Mouse (Mus musculus): Measurements from ENCODE around the gene Sema4d. TPM values are rescaled to one million over a fixed set of nuclear protein-coding genes. Genes with fewer than 3 reads are reported as not detected.
A peak's percentile ranks its signal among the peaks of the same experiment; 100 is the strongest.

The Sema4d gene
- total and polyA plus RNA-seq, 3 experiments = 17.3 to 64.7 (median 62.1) TPM

DNA sequence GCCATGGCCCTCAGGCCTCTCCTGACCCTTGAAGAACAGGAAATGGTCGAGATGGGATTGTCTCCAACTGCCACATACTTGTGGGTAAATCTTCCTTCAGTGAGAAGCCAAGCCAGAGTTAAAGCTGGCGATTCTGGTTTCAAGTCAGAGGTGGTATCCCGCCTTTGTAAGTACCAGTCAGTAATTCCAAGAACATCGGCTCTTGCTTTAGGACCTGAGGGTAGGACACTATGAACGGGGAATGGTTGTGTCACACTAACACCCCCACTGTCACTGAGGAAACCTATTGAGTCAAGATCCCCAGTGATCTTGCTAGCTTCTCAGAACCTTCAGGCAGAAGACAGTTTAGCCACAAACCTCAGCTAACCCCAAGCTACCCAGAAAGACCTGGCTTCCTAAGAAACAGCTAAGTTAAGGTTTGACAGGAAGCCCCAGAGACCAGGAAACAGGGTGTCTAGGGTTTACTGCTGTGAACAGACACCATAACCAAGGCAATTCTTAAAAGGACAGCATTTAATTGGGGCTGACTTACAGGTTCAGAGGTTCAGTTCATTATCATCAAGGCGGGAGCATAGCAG lies 17.3 kb downstream of the Sema4d start:
- peaks cover 95% of the 10 kb centered on the region for H3K36me3 ChIP-seq (replicated peaks)
- H3K4me3 ChIP-seq (ENCODE audit: low read depth, low read length) = no peak overlapping the region
- H3K4me1 ChIP-seq (ENCODE audit: insufficient read depth, low read depth, low read length) = peaks cover 64% of the 10 kb centered on the region
- no peaks in the 10 kb centered on the region for H3K9me3 ChIP-seq (replicated peaks)
- ATAC-seq (ENCODE audit: extremely low read depth, insufficient number of reproducible peaks, low FRiP score, poor library complexity, severe bottlenecking) = no peak
- DNase-seq (ENCODE audit: low spot score) = no peak
- no peak for TF ChIP-seq CTCF (IDR thresholded peaks at IDR 0.05; ENCODE audit: low read depth, low read length)
- no peak for TF ChIP-seq GATA2 (IDR thresholded peaks at IDR 0.05; ENCODE audit: borderline replicate concordance, low read depth, low read length)
- TF ChIP-seq POLR2AphosphoS5 (IDR thresholded peaks at IDR 0.05; ENCODE audit: insufficient replicate concordance, low read depth, low read length) = no peak
- TF ChIP-seq TAL1 (conservative IDR thresholded peaks at IDR 0.05; ENCODE audit: low read depth, low read length) = no peak
- no peak for TF ChIP-seq GATA1 (IDR thresholded peaks at IDR 0.05; ENCODE audit: borderline replicate concordance, low read length)
- no peaks in the 10 kb centered on the region for H3K27me3 ChIP-seq (ENCODE audit: insufficient read depth, low read length)

DNA sequence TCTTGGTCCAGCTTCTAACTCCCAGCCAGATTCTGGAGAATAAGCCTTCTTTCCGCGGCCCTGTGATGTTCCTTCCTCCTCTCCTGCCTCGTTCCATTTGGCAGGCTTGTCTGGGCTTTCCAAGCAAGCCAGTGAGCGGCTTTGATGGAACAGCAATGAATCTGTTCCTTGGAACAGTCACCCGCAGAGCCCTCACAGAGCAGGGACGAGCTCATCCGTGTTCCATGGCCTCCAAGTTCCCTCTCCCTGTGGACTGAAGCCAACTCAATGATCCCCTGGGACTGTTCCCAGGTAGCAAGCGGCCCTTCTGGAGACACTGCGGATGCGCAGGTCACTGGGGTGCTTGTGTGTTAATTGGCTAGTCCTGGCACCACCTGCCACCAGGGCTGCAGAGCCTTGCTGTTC lies 21.7 kb downstream of the Sema4d start:
- Histone ChIP-seq H3K9me3 (replicated peaks) (no peaks in the 10 kb centered on the region), H3K27me3 (ENCODE audit: insufficient read depth, low read length) (no peaks in the 10 kb centered on the region), H3K4me3 (ENCODE audit: low read depth, low read length) (no peak overlapping the region), H3K4me1 (ENCODE audit: insufficient read depth, low read depth, low read length) (peaks cover 54% of the 10 kb centered on the region), H3K36me3 (replicated peaks) (peaks cover 94% of the 10 kb centered on the region)
- TF ChIP-seq GATA1 (IDR thresholded peaks at IDR 0.05; ENCODE audit: borderline replicate concordance, low read length) = no peak
- TF ChIP-seq CTCF (IDR thresholded peaks at IDR 0.05; ENCODE audit: low read depth, low read length) = no peak
- no peak for TF ChIP-seq TAL1 (conservative IDR thresholded peaks at IDR 0.05; ENCODE audit: low read depth, low read length)
- no peak for TF ChIP-seq GATA2 (IDR thresholded peaks at IDR 0.05; ENCODE audit: borderline replicate concordance, low read depth, low read length)
- TF ChIP-seq POLR2AphosphoS5 (IDR thresholded peaks at IDR 0.05; ENCODE audit: insufficient replicate concordance, low read depth, low read length) = no peak
- no peak for ATAC-seq (ENCODE audit: extremely low read depth, insufficient number of reproducible peaks, low FRiP score, poor library complexity, severe bottlenecking)
- no peak for DNase-seq (ENCODE audit: low spot score)

DNA sequence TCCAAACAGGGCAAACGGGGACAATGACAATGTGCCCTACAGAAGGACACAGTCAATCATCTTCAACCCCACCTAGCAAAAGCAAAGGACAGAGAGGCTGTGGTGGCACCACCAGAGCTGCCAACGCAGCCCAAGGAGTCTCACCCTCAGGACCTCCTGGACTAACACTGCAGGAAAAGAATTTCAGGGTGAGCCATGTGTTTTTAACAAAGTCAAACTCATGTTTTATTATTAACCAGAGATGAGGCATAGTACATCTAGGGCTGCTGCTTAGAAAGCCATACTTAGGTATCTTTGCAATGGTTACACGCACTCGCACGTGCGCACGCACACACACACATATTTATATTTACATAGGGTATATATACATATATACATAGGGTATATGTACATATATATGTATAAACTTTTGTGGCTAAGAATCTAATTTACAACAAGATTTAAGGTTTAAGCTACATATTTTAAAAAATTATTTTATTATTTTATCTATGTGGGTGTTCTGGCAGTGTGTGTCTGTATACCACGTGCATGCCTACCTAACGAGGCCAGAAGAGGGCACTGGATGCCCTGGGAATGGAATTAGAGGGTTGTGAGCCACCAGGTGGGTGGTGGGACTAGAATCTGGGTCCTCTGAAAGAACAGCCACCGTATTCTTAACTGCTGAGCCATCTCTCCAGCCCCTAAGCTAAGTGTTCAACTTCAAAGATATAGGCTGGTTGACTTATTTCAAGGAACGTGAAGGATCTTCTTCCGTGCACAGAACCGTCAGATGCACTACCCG lies 22.7 kb downstream of the Sema4d start:
- H3K4me3 ChIP-seq (ENCODE audit: low read depth, low read length) = no peak overlapping the region
- peaks cover 93% of the 10 kb centered on the region for H3K36me3 ChIP-seq (replicated peaks)
- DNase-seq (ENCODE audit: low spot score) = no peak
- no peaks in the 10 kb centered on the region for H3K27me3 ChIP-seq (ENCODE audit: insufficient read depth, low read length)
- peaks cover 50% of the 10 kb centered on the region for H3K4me1 ChIP-seq (ENCODE audit: insufficient read depth, low read depth, low read length)
- H3K9me3 ChIP-seq (replicated peaks) = no peaks in the 10 kb centered on the region
- no peak for ATAC-seq (ENCODE audit: extremely low read depth, insufficient number of reproducible peaks, low FRiP score, poor library complexity, severe bottlenecking)
- TF ChIP-seq POLR2AphosphoS5 (IDR thresholded peaks at IDR 0.05; ENCODE audit: insufficient replicate concordance, low read depth, low read length) (no peak), CTCF (IDR thresholded peaks at IDR 0.05; ENCODE audit: low read depth, low read length) (no peak), TAL1 (conservative IDR thresholded peaks at IDR 0.05; ENCODE audit: low read depth, low read length) (no peak), GATA2 (IDR thresholded peaks at IDR 0.05; ENCODE audit: borderline replicate concordance, low read depth, low read length) (no peak), GATA1 (IDR thresholded peaks at IDR 0.05; ENCODE audit: borderline replicate concordance, low read length) (no peak)

- DNase-seq (ENCODE audit: low spot score) (no peak), ATAC-seq (ENCODE audit: extremely low read depth, insufficient number of reproducible peaks, low FRiP score, poor library complexity, severe bottlenecking) (peak; percentile 10; the same call in 1 of the 2 replicates)
- Histone ChIP-seq H3K27me3 (ENCODE audit: insufficient read depth, low read length) (no peaks in the 10 kb centered on the region), H3K36me3 (replicated peaks) (peaks cover 88% of the 10 kb centered on the region), H3K4me3 (ENCODE audit: low read depth, low read length) (no peak overlapping the region), H3K9me3 (replicated peaks) (no peaks in the 10 kb centered on the region), H3K4me1 (ENCODE audit: insufficient read depth, low read depth, low read length) (peaks cover 63% of the 10 kb centered on the region)
- TF ChIP-seq GATA1 (IDR thresholded peaks at IDR 0.05; ENCODE audit: borderline replicate concordance, low read length) = no peak
- TF ChIP-seq GATA2 (IDR thresholded peaks at IDR 0.05; ENCODE audit: borderline replicate concordance, low read depth, low read length) = no peak
- TF ChIP-seq POLR2AphosphoS5 (IDR thresholded peaks at IDR 0.05; ENCODE audit: insufficient replicate concordance, low read depth, low read length) = no peak
- TF ChIP-seq CTCF (IDR thresholded peaks at IDR 0.05; ENCODE audit: low read depth, low read length) = no peak
- no peak for TF ChIP-seq TAL1 (conservative IDR thresholded peaks at IDR 0.05; ENCODE audit: low read depth, low read length)
Measured at GRCm38 (mm10) chr13:51767991-51768761, 25.4 kb downstream of the Sema4d start.

DNA sequence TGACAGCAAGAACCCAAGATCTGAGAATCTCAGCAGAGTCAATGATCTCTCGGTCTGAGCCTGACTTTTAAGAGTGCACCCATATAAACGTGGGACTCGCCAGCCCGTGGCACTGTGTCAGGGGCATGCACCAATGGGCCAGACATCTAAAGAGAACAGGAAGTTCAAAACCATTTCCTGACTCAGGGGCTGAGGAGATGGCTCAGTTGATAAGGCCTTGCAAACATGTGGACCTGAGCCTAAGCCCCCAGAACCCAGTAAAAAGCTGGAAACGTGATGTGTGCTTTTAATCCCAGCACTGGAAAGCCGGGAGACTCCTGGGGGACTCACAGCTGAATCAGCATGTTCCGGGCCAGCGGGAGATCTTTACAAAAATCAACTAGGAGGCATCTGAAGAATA lies 26.0 kb downstream of the Sema4d start:
- no peaks in the 10 kb centered on the region for H3K9me3 ChIP-seq (replicated peaks)
- H3K4me3 ChIP-seq (ENCODE audit: low read depth, low read length) = no peak overlapping the region
- H3K27me3 ChIP-seq (ENCODE audit: insufficient read depth, low read length) = no peaks in the 10 kb centered on the region
- ATAC-seq (ENCODE audit: extremely low read depth, insufficient number of reproducible peaks, low FRiP score, poor library complexity, severe bottlenecking) = 0 out of 2 replicates have a peak, but pooled peaks have one; percentile 58
- TF ChIP-seq POLR2AphosphoS5 (IDR thresholded peaks at IDR 0.05; ENCODE audit: insufficient replicate concordance, low read depth, low read length) (no peak), CTCF (IDR thresholded peaks at IDR 0.05; ENCODE audit: low read depth, low read length) (no peak), TAL1 (conservative IDR thresholded peaks at IDR 0.05; ENCODE audit: low read depth, low read length) (no peak), GATA2 (IDR thresholded peaks at IDR 0.05; ENCODE audit: borderline replicate concordance, low read depth, low read length) (no peak), GATA1 (IDR thresholded peaks at IDR 0.05; ENCODE audit: borderline replicate concordance, low read length) (no peak)
- H3K36me3 ChIP-seq (replicated peaks) = peaks cover 88% of the 10 kb centered on the region
- no peak for DNase-seq (ENCODE audit: low spot score)
- H3K4me1 ChIP-seq (ENCODE audit: insufficient read depth, low read depth, low read length) = peaks cover 70% of the 10 kb centered on the region

DNA sequence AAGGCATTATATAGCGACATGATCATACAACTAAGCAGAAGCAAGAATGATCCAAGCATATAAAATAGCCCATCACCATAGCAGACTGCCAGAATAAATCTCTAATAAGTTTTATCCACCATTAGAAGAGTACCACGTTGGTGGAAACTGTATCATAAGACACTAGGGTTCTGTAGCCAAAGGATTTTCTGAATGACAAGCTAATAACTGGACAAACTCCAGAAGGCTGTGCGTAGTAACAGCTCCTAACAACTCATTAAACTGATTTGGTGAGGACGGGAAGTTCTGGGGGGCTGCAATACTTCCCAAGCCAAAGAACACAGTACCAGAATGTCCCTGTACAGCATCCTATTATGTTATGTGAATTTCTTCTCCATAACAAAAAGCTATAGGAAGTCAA lies 26.8 kb downstream of the Sema4d start:
- Histone ChIP-seq H3K4me3 (ENCODE audit: low read depth, low read length) (no peak overlapping the region), H3K9me3 (replicated peaks) (no peaks in the 10 kb centered on the region), H3K36me3 (replicated peaks) (peaks cover 89% of the 10 kb centered on the region), H3K27me3 (ENCODE audit: insufficient read depth, low read length) (no peaks in the 10 kb centered on the region), H3K4me1 (ENCODE audit: insufficient read depth, low read depth, low read length) (peaks cover 74% of the 10 kb centered on the region)
- DNase-seq (ENCODE audit: low spot score) = no peak
- no peak for TF ChIP-seq GATA1 (IDR thresholded peaks at IDR 0.05; ENCODE audit: borderline replicate concordance, low read length)
- TF ChIP-seq GATA2 (IDR thresholded peaks at IDR 0.05; ENCODE audit: borderline replicate concordance, low read depth, low read length) = no peak
- TF ChIP-seq CTCF (IDR thresholded peaks at IDR 0.05; ENCODE audit: low read depth, low read length) = no peak
- TF ChIP-seq TAL1 (conservative IDR thresholded peaks at IDR 0.05; ENCODE audit: low read depth, low read length) = no peak
- TF ChIP-seq POLR2AphosphoS5 (IDR thresholded peaks at IDR 0.05; ENCODE audit: insufficient replicate concordance, low read depth, low read length) = no peak
- ATAC-seq (ENCODE audit: extremely low read depth, insufficient number of reproducible peaks, low FRiP score, poor library complexity, severe bottlenecking) = no peak

All from G1E (cell line).